Mouse (Mus musculus) left cerebral cortex, adult 2 months (tissue): Measurements from ENCODE around the gene Zfp36l2. TPM values are rescaled to one million over a fixed set of nuclear protein-coding genes. Genes with fewer than 3 reads are reported as not detected.
"Not testable (repeated sequence)": the region's sequence is repeated elsewhere in the genome, so short reads cannot be mapped to it uniquely, and the experiment has no call there.

ENCODE experiments used
- DNase-seq, 2 experiments: peaks; one replicate each; pipeline ENCODE4 v3.0.0; 2021 to 2022; ENCODE audit warnings: low spot score in 2 of 2, mixed read lengths in 1 of 2; ENCODE audit errors: extremely low spot score in 1 of 2
- H3K27ac ChIP-seq: fragments of 200-600 bp; 2 replicates; pipeline ENCODE4 v1.8.1; 2022
- H3K4me3 ChIP-seq: fragments of 200-600 bp; 2 replicates; pipeline ENCODE4 v1.8.1; 2022
- CTCF ChIP-seq: fragments of 200-600 bp; IDR thresholded peaks from 2 replicates; pipeline ENCODE4 v1.8.1; 2022; ENCODE audit warnings: antibody characterized with exemption, mild to moderate bottlenecking, moderate library complexity
- intact Hi-C: fragments of 180-260 bp; cut with DNase I; formaldehyde crosslinking; loops from one replicate; pipeline ENCODE4 v1.15.1; 2025
- long read RNA-seq, 2 experiments: library from polyadenylated mRNA; stranded (forward); transcript quantifications; one replicate each; pipeline ENCODE4 v2.0.0; 2021; ENCODE audit warnings: borderline mapping rate in 2 of 2
- total RNA-seq, 2 experiments: library from RNA; stranded (reverse); gene quantifications; 2 replicates each; pipeline ENCODE4 v1.2.3; 2021

The Zfp36l2 gene
- 10 to 100 TPM; 22.5 to 24.3 TPM for total RNA-seq
- long read RNA-seq, experiment 1, transcript Zfp36l2-201 (2 exons, 3,530 nt), result major isoform, 24 of 34 reads
- long read RNA-seq, experiment 1, partial matches to known transcripts, result 0 of 34 reads
- long read RNA-seq, experiment 1, other reads (novel, unspliced or antisense), result 10 of 34 reads
- long read RNA-seq, experiment 2, transcript Zfp36l2-201 (2 exons, 3,530 nt), result major isoform, 15 of 20 reads
- long read RNA-seq, experiment 2, partial matches to known transcripts, result 5 of 20 reads
- long read RNA-seq, experiment 2, other reads (novel, unspliced or antisense), result 0 of 20 reads

- peak; percentile 75 to 88 for DNase-seq
- Histone ChIP-seq H3K27ac (peak within 1 kb of the TSS; percentile 90), H3K4me3 (peak within 1 kb of the TSS; percentile 52)
- no peak for TF ChIP-seq CTCF
- intact Hi-C loops, result no loop called here
Measured at GRCm38 (mm10) chr17:84187727-84188373, at the start of gene Zfp36l2. Zfp36l2 (minus strand) TSS chr17:84187947.

GRCm38 (mm10) chr17:84236781-84237557, 49.2 kb upstream of the Zfp36l2 start:
- intact Hi-C loops, result no loop called here
- DNase-seq, result no peak
- Histone ChIP-seq H3K4me3 (no peak overlapping the region), H3K27ac (no peak overlapping the region)
- TF ChIP-seq CTCF, result no peak

GRCm38 (mm10) chr17:84235399-84235928, 47.7 kb upstream of the Zfp36l2 start:
- no peak for TF ChIP-seq CTCF
- Histone ChIP-seq H3K4me3 (no peak overlapping the region), H3K27ac (no peak overlapping the region)
- intact Hi-C loops, result no loop called here
- no peak for DNase-seq

- DNase-seq, result not testable (repeated sequence)
Measured at GRCm38 (mm10) chr17:84234785-84235184, 47.0 kb upstream of the Zfp36l2 start.

GRCm38 (mm10) chr17:84233758-84234157, 46.0 kb upstream of the Zfp36l2 start:
- Histone ChIP-seq H3K4me3 (no peak overlapping the region), H3K27ac (no peak overlapping the region)
- intact Hi-C loops, result no loop called here
- no peak for DNase-seq
- no peak for TF ChIP-seq CTCF

More at GRCm38 (mm10) chr17:84234785-84235184, 47.0 kb upstream of the Zfp36l2 start:
- intact Hi-C loops, H3K4me3 ChIP-seq, H3K27ac ChIP-seq: not testable (repeated sequence)

GRCm38 (mm10) chr17:84231361-84231760, 43.6 kb upstream of the Zfp36l2 start:
- Histone ChIP-seq H3K27ac (no peak overlapping the region), H3K4me3 (no peak overlapping the region)
- intact Hi-C loops, result no loop called here
- no peak for TF ChIP-seq CTCF
- no peak for DNase-seq

- intact Hi-C loops, result no loop called here
- no peak for TF ChIP-seq CTCF
- Histone ChIP-seq H3K4me3 (no peak overlapping the region), H3K27ac (no peak overlapping the region)
- no peak for DNase-seq
Measured at GRCm38 (mm10) chr17:84228223-84228622, 40.5 kb upstream of the Zfp36l2 start.

- Histone ChIP-seq H3K27ac (no peak overlapping the region), H3K4me3 (no peak overlapping the region)
- DNase-seq, result no peak
- TF ChIP-seq CTCF, result no peak
- intact Hi-C loops, result no loop called here
Measured at GRCm38 (mm10) chr17:84226681-84227080, 38.9 kb upstream of the Zfp36l2 start.

- no peak for TF ChIP-seq CTCF
- intact Hi-C loops, result no loop called here
- no peak for DNase-seq
- Histone ChIP-seq H3K4me3 (no peak overlapping the region), H3K27ac (no peak overlapping the region)
Measured at GRCm38 (mm10) chr17:84226231-84226630, 38.5 kb upstream of the Zfp36l2 start.

GRCm38 (mm10) chr17:84224217-84224887, 36.6 kb upstream of the Zfp36l2 start:
- DNase-seq, result no peak
- intact Hi-C loops, result no loop called here
- no peak for TF ChIP-seq CTCF
- Histone ChIP-seq H3K27ac (no peak overlapping the region), H3K4me3 (no peak overlapping the region)

GRCm38 (mm10) chr17:84218841-84219240, 31.1 kb upstream of the Zfp36l2 start:
- H3K4me3 ChIP-seq, intact Hi-C loops, H3K27ac ChIP-seq, DNase-seq: not testable (repeated sequence)

- no peak for TF ChIP-seq CTCF
- H3K4me3 ChIP-seq, result no peak overlapping the region
Measured at GRCm38 (mm10) chr17:84217696-84218095, 29.9 kb upstream of the Zfp36l2 start.

More at GRCm38 (mm10) chr17:84217696-84218095, 29.9 kb upstream of the Zfp36l2 start:
- intact Hi-C loops, result no loop called here
- H3K27ac ChIP-seq, result no peak overlapping the region
- no peak for DNase-seq
